Mouse (Mus musculus): ENCODE measurements at regions not wholly inside any gene's neighbourhood (a gene's known extent, or its start where the extent isn't known, plus 50 kb on each side); places are given as distances from the start of the nearest gene placed in this dataset.
"Not testable (repeated sequence)": the region's sequence is repeated elsewhere in the genome, so short reads cannot be mapped to it uniquely, and the experiment has no call there.

DNA sequence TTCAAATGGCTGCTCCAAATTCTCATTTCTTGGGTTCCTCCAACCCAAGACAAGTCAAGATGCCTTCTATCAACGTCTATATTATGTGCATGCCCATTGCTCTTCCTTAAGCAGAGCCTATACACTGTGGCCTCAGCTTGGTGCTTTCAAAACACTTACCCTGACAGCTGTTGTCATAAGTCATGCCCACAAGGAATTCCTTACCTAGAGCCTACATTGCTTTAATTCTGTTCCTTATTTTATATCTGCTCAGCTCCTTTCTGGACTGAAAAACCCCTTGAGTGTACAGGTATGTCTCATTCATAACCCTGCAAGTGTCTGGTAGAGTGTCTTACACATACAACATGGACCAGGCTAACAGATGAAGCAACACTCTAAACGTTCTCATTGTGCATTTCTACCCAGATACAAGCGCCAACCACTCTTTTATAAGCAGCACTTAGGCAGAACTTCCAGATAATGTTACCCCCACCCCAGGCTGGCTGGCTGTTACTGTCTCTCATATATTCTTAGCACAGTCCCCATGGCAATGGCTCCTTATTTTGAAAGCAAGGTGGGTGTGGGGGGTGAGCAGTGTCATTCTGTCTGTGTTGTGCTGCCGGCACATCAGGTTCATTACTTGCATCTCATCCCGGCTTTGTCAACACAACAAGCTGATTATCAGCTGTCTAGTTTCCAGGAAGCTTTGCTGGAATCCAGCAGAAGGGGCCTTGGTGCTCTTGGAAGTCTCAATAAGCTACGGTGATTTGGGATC, 176.6 kb downstream of the Ifng start:
- H3K36me3 ChIP-seq: no peaks in the 10 kb centered on the region
- 86% methylated on average over 6 of the region's 6 CpGs for WGBS
- H3K27ac ChIP-seq: no peak overlapping the region
- H3K4me2 ChIP-seq: no peak overlapping the region
- H3K4me3 ChIP-seq (replicated peaks): no peak overlapping the region
- H3K9me3 ChIP-seq (replicated peaks): no peaks in the 10 kb centered on the region
- no peaks in the 10 kb centered on the region for H3K27me3 ChIP-seq
- no peak overlapping the region for H3K9ac ChIP-seq
- ATAC-seq (replicated peaks; ENCODE audit: low FRiP score): no peak
- H3K4me1 ChIP-seq: no peaks in the 10 kb centered on the region

- not testable (repeated sequence) for H3K4me1 ChIP-seq; H3K9me3 ChIP-seq (replicated peaks); H3K4me2 ChIP-seq; H3K9ac ChIP-seq; H3K36me3 ChIP-seq; H3K4me3 ChIP-seq (replicated peaks); H3K27ac ChIP-seq; H3K27me3 ChIP-seq; ATAC-seq (replicated peaks; ENCODE audit: low FRiP score)
- 92% methylated on average over 4 of the region's 4 CpGs for WGBS
Measured at GRCm38 (mm10) chr10:118618251-118618650, 177.4 kb downstream of the Ifng start.

DNA sequence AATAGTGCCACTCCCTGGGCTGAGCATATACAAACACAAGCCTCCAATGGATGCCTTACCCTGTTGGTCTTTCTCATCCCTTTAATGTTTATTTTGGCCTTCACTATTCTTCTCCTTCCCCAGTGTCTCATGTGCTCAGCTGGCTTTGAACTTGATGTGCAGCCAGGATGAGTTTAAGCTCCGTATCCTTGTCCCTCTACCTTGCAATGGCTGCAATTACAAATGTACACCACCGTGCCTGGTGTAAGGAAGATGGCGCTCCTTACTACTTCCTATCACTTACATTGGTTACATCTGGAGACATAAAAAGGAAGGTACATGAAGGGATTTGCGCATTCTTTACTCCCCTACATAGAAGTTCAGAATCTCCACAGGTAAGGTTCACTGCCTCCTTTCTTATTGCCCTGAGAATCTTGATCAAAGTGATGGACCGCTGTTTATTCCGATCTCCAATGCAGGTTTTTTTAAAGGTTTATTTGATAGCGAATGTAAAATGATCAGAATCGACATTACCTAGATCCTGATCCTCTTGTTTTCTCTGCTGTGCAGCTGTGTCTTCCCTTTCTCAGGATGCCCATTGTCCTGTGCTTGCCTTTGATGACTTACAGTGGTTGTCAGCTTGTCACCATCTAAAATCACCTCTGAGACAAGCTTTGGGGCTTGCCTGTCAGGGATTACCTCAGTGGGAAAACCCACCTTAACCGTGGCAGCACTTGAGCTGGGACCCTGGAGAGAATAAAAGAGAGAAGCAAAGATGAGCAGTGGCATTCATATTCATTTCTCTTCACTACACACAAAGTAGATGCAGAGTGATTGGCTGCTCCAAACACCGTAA, 178.1 kb downstream of the Ifng start:
- ATAC-seq (replicated peaks; ENCODE audit: low FRiP score): no peak
- Histone ChIP-seq H3K9me3 (replicated peaks) (no peaks in the 10 kb centered on the region), H3K4me2 (no peak overlapping the region), H3K4me1 (no peaks in the 10 kb centered on the region), H3K36me3 (no peaks in the 10 kb centered on the region), H3K4me3 (replicated peaks) (no peak overlapping the region), H3K27me3 (no peaks in the 10 kb centered on the region), H3K9ac (no peak overlapping the region), H3K27ac (no peak overlapping the region)
- WGBS: 94% methylated on average over 10 of the region's 10 CpGs

GRCm38 (mm10) chr10:118619601-118620000, 178.8 kb downstream of the Ifng start:
- H3K4me1 ChIP-seq: no peaks in the 10 kb centered on the region
- no peak overlapping the region for H3K9ac ChIP-seq
- H3K9me3 ChIP-seq (replicated peaks): no peaks in the 10 kb centered on the region
- no peaks in the 10 kb centered on the region for H3K36me3 ChIP-seq
- no peak overlapping the region for H3K4me2 ChIP-seq
- no peak overlapping the region for H3K4me3 ChIP-seq (replicated peaks)
- no peak overlapping the region for H3K27ac ChIP-seq
- ATAC-seq (replicated peaks; ENCODE audit: low FRiP score): no peak
- H3K27me3 ChIP-seq: no peaks in the 10 kb centered on the region
- 91% methylated on average over 1 of the region's 1 CpGs for whole genome bisulfite sequencing

GRCm38 (mm10) chr10:118620611-118621010, 179.8 kb downstream of the Ifng start:
- H3K27ac ChIP-seq: no peak overlapping the region
- H3K36me3 ChIP-seq: no peaks in the 10 kb centered on the region
- H3K4me2 ChIP-seq: no peak overlapping the region
- no peaks in the 10 kb centered on the region for H3K4me1 ChIP-seq
- H3K4me3 ChIP-seq (replicated peaks): no peak overlapping the region
- H3K27me3 ChIP-seq: no peaks in the 10 kb centered on the region
- no peaks in the 10 kb centered on the region for H3K9me3 ChIP-seq (replicated peaks)
- H3K9ac ChIP-seq: no peak overlapping the region
- no peak for ATAC-seq (replicated peaks; ENCODE audit: low FRiP score)

DNA sequence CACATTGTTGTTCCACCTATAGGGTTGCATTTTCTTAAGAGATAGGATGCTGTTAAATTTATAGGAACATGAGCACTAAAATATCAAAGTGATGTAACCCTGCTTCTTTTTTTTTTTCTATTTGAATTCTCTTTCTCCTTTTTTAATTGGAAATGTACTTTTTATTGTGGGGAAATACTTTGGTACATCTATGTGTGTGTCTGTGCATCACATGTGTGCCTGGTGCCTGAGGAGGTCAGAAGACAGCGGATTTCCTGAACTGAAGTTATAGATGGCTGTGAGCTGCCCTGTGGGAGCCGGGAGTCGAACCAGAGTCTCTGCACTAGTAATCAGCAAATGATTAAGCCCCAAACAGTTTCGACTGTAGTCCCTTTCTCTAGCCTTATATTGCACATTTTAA, 180.7 kb downstream of the Ifng start:
- Histone ChIP-seq H3K4me1 (no peaks in the 10 kb centered on the region), H3K27me3 (no peaks in the 10 kb centered on the region), H3K4me3 (replicated peaks) (no peak overlapping the region), H3K36me3 (no peaks in the 10 kb centered on the region), H3K27ac (no peak overlapping the region), H3K9me3 (replicated peaks) (no peaks in the 10 kb centered on the region), H3K4me2 (no peak overlapping the region), H3K9ac (no peak overlapping the region)
- ATAC-seq (replicated peaks; ENCODE audit: low FRiP score): no peak
- 82% methylated on average over 4 of the region's 4 CpGs for WGBS

DNA sequence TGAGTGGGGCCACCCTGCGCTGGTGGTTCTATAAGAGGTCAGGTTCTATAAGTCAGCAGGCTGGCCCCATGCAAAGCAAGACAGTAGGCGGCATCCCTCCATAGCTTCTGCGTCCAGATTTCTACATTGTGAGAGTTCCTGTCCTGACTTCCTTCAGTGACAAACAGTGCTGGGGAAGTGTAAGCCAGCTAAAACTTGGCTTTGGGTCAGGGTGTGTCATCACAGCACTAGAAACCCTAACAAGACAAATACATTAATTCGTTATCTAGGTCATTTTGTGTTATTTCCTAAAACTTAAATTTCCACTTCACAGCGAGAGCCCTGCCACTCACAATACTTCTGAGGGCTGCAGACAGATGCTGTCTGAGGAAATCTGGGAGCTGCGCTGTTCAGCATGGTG, 181.3 kb downstream of the Ifng start:
- Histone ChIP-seq H3K9ac (no peak overlapping the region), H3K4me2 (no peak overlapping the region), H3K27ac (no peak overlapping the region), H3K27me3 (no peaks in the 10 kb centered on the region), H3K9me3 (replicated peaks) (no peaks in the 10 kb centered on the region), H3K4me1 (no peaks in the 10 kb centered on the region), H3K4me3 (replicated peaks) (no peak overlapping the region), H3K36me3 (no peaks in the 10 kb centered on the region)
- WGBS: 78% methylated on average over 6 of the region's 6 CpGs
- ATAC-seq (replicated peaks; ENCODE audit: low FRiP score): no peak

GRCm38 (mm10) chr10:118622916-118623315, 182.1 kb downstream of the Ifng start:
- no peaks in the 10 kb centered on the region for H3K36me3 ChIP-seq
- H3K9ac ChIP-seq: no peak overlapping the region

GRCm38 (mm10) chr10:118624368-118624767, 183.5 kb downstream of the Ifng start:
- ATAC-seq (replicated peaks; ENCODE audit: low FRiP score): no peak
- H3K9me3 ChIP-seq (replicated peaks): no peaks in the 10 kb centered on the region
- H3K36me3 ChIP-seq: no peaks in the 10 kb centered on the region
- WGBS: 76% methylated on average over 7 of the region's 7 CpGs
- H3K4me2 ChIP-seq: no peak overlapping the region
- H3K4me1 ChIP-seq: no peaks in the 10 kb centered on the region
- H3K27ac ChIP-seq: no peak overlapping the region
- H3K9ac ChIP-seq: no peak overlapping the region
- H3K4me3 ChIP-seq (replicated peaks): no peak overlapping the region
- no peaks in the 10 kb centered on the region for H3K27me3 ChIP-seq

More at GRCm38 (mm10) chr10:118622916-118623315, 182.1 kb downstream of the Ifng start:
- no peaks in the 10 kb centered on the region for H3K27me3 ChIP-seq
- no peak overlapping the region for H3K4me3 ChIP-seq (replicated peaks)
- no peaks in the 10 kb centered on the region for H3K4me1 ChIP-seq
- no peak overlapping the region for H3K27ac ChIP-seq
- H3K9me3 ChIP-seq (replicated peaks): no peaks in the 10 kb centered on the region
- no peak overlapping the region for H3K4me2 ChIP-seq
- ATAC-seq (replicated peaks; ENCODE audit: low FRiP score): no peak
- 91% methylated on average over 2 of the region's 2 CpGs for WGBS

DNA sequence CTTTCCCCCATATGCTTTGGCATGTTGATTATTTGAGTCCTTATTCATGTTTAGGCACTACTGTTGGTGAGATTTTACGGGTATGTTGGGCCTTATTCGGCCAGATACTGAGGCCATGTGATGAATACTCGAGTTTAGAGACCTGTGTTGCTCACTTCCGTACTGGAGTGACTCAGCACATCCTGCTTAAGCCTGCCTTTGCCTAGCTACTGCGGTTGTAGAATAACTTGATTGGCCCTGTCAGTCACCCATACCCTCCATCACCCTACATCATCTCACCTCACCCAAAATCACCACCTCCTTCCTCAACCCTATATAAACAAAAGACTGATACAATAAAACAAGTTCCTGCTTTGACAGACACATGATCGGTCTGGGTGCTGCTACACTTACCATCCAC, 187.2 kb downstream of the Ifng start:
- Histone ChIP-seq H3K27me3 (no peaks in the 10 kb centered on the region), H3K4me2 (no peak overlapping the region), H3K27ac (no peak overlapping the region), H3K9ac (no peak overlapping the region), H3K36me3 (no peaks in the 10 kb centered on the region), H3K9me3 (replicated peaks) (no peaks in the 10 kb centered on the region), H3K4me1 (0 out of 2 replicates have a peak, but pooled peaks cover 3% of the 10 kb centered on the region), H3K4me3 (replicated peaks) (no peak overlapping the region)
- ATAC-seq (replicated peaks; ENCODE audit: low FRiP score): no peak
- WGBS: 93% methylated on average over 6 of the region's 6 CpGs

DNA sequence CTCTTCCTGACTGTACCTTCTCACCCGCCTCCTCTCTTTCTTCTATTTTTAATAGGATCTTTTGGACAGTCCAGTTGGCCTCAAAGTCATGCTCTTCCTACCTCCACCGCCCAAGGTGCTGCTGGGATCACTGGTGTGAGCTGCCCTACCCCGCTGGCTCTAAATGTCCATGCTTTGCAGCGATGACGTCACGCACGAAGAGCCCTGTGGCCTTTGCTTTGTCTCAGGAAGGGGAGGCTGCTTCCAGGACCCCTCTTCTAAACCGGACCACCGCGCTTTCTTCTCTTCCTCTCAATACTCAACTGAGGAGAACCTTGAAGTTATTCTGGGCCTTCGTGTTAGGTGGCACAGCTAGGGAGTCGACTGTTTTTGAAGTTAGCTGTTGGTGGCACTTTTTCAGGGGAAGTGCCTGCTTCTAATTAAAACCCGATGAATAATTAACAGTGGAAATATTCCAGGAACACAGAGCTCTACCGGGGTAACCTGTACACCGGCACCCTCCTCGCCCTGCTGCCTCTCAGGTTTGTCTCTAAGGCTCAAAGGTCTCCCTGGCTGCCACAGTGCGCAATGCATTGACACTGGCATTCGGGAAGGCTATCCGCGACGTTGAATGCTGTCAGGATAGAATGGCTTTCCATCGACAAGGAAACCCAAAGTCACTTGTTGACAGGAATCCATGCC, 188.7 kb downstream of the Ifng start:
- 79% methylated on average over 22 of the region's 22 CpGs for WGBS
- H3K27ac ChIP-seq: peak overlapping the region; percentile 56; the same call in 1 of the 2 replicates
- H3K9ac ChIP-seq: no peak overlapping the region
- no peak overlapping the region for H3K4me3 ChIP-seq (replicated peaks)
- peak; percentile 91 for ATAC-seq (replicated peaks; ENCODE audit: low FRiP score)
- no peak overlapping the region for H3K4me2 ChIP-seq
- no peaks in the 10 kb centered on the region for H3K9me3 ChIP-seq (replicated peaks)
- 0 out of 2 replicates have a peak, but pooled peaks cover 3% of the 10 kb centered on the region for H3K4me1 ChIP-seq
- no peaks in the 10 kb centered on the region for H3K27me3 ChIP-seq
- no peaks in the 10 kb centered on the region for H3K36me3 ChIP-seq

DNA sequence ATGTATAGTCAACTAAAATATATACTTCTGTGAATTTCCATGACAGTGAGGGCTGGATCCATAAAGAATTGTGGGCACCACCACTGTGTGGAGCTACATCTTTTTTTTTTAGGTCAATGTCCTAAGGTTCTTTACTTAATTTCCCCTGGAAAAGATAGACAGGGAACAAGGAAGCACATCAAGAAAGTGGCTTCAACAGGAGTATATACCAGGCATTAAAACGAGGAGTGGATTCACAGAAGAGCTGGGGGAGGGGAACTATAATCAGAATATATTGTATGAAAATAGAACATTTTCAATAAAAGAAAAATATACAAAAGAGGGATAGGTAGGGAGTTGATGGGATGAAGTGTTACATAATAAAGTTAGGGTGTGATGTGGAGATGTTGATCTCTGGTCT, 190.9 kb downstream of the Ifng start:
- Histone ChIP-seq H3K27ac (no peak overlapping the region), H3K36me3 (no peaks in the 10 kb centered on the region), H3K27me3 (no peaks in the 10 kb centered on the region), H3K4me3 (replicated peaks) (no peak overlapping the region), H3K9me3 (replicated peaks) (no peaks in the 10 kb centered on the region), H3K9ac (no peak overlapping the region), H3K4me2 (no peak overlapping the region), H3K4me1 (0 out of 2 replicates have a peak, but pooled peaks cover 3% of the 10 kb centered on the region)
- no peak for ATAC-seq (replicated peaks; ENCODE audit: low FRiP score)
- WGBS: 82% methylated on average over 1 of the region's 1 CpGs
